Mouse (Mus musculus): Measurements from ENCODE around the gene Gpd2. TPM values are rescaled to one million over a fixed set of nuclear protein-coding genes. Genes with fewer than 3 reads are reported as not detected.

The Gpd2 gene
- 21.1 and 22.5 TPM in 2 replicates for polyA plus RNA-seq (2014; fragmentation: Nextera tagmentation; extraction: Ambion mirVana)

DNA sequence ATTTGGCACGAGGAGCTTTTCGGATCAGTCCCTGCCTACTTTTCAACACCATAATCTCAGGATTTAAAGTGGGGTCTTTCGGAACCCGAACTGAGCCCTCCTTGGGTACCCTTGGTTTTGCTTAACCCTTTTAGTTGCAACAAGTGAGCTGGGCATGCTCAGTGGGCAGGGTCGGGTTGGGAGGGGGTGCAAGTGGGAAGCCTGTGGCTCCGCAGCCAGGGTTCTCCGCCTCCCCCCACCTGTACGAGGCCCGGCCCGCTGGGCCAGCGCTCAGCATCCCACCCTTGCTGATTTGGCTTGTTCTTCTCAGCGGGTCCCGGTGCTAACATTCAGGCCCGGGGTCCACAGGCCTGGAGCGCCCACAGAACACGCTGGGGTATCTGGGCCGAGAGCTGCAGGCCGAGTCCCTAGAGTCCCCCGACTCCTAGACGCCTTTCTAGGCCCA lies at the start of gene Gpd2:
TSS of gene Gpd2 (plus strand) at position 161 of the 445 bp plus-strand sequence.
- 6% methylated on average over 20 of the region's 20 CpGs for WGBS
- no peaks in the 10 kb centered on the region for H3K4me1 ChIP-seq (ENCODE audit: control insufficient read depth, insufficient read depth, low read length)

GRCm38 (mm10) chr2:57188237-57188636 lies 49.2 kb upstream of the Gpd2 start:
- H3K4me3 ChIP-seq (ENCODE audit: low read depth, low read length) = no peak overlapping the region
- H3K4me2 ChIP-seq (ENCODE audit: low read depth, low read length) = no peak overlapping the region
- ATAC-seq (ENCODE audit: low read depth) = no peak
- H3K27ac ChIP-seq (ENCODE audit: low read depth, low read length) = no peak overlapping the region
- H3K36me3 ChIP-seq (ENCODE audit: control insufficient read depth, insufficient read depth, low read length) = no peaks in the 10 kb centered on the region
- no peaks in the 10 kb centered on the region for H3K9me3 ChIP-seq (ENCODE audit: control insufficient read depth, low read length)
- no peaks in the 10 kb centered on the region for H3K4me1 ChIP-seq (ENCODE audit: control insufficient read depth, insufficient read depth, low read length)
- no peak overlapping the region for H3K9ac ChIP-seq (replicated peaks; ENCODE audit: low read depth, low read length)
- no peaks in the 10 kb centered on the region for H3K27me3 ChIP-seq (ENCODE audit: control insufficient read depth, insufficient read depth, low read length)
- 64% methylated on average over 9 of the region's 9 CpGs for WGBS

More for the DNA sequence above, at the start of gene Gpd2:
- Histone ChIP-seq H3K4me2 (ENCODE audit: low read depth, low read length) (peak within 1 kb of the TSS; percentile 96), H3K9me3 (ENCODE audit: control insufficient read depth, low read length) (no peaks in the 10 kb centered on the region), H3K27ac (ENCODE audit: low read depth, low read length) (no peak within 1 kb of the TSS; the same call in 1 of the 2 replicates), H3K36me3 (ENCODE audit: control insufficient read depth, insufficient read depth, low read length) (no peaks in the 10 kb centered on the region), H3K27me3 (ENCODE audit: control insufficient read depth, insufficient read depth, low read length) (peaks cover 6% of the 10 kb centered on the region; the same call in 1 of the 2 replicates), H3K9ac (replicated peaks; ENCODE audit: low read depth, low read length) (peak within 1 kb of the TSS; percentile 77), H3K4me3 (ENCODE audit: low read depth, low read length) (peak within 1 kb of the TSS; percentile 78)
- ATAC-seq (ENCODE audit: low read depth) = peak; percentile 75

- Histone ChIP-seq H3K4me1 (ENCODE audit: control insufficient read depth, insufficient read depth, low read length) (no peaks in the 10 kb centered on the region), H3K27me3 (ENCODE audit: control insufficient read depth, insufficient read depth, low read length) (no peaks in the 10 kb centered on the region), H3K4me2 (ENCODE audit: low read depth, low read length) (no peak overlapping the region), H3K9me3 (ENCODE audit: control insufficient read depth, low read length) (no peaks in the 10 kb centered on the region), H3K9ac (replicated peaks; ENCODE audit: low read depth, low read length) (no peak overlapping the region), H3K4me3 (ENCODE audit: low read depth, low read length) (no peak overlapping the region), H3K36me3 (ENCODE audit: control insufficient read depth, insufficient read depth, low read length) (no peaks in the 10 kb centered on the region), H3K27ac (ENCODE audit: low read depth, low read length) (no peak overlapping the region)
- no peak for ATAC-seq (ENCODE audit: low read depth)
Measured at GRCm38 (mm10) chr2:57190884-57191283, 46.6 kb upstream of the Gpd2 start.

- WGBS = 84% methylated on average over 3 of the region's 3 CpGs
- no peaks in the 10 kb centered on the region for H3K9me3 ChIP-seq (ENCODE audit: control insufficient read depth, low read length)
- H3K36me3 ChIP-seq (ENCODE audit: control insufficient read depth, insufficient read depth, low read length) = no peaks in the 10 kb centered on the region
Measured at GRCm38 (mm10) chr2:57199046-57199445, 38.4 kb upstream of the Gpd2 start.

GRCm38 (mm10) chr2:57208472-57209083 lies 28.9 kb upstream of the Gpd2 start:
- Histone ChIP-seq H3K4me1 (ENCODE audit: control insufficient read depth, insufficient read depth, low read length) (no peaks in the 10 kb centered on the region), H3K9me3 (ENCODE audit: control insufficient read depth, low read length) (no peaks in the 10 kb centered on the region), H3K4me2 (ENCODE audit: low read depth, low read length) (no peak overlapping the region), H3K9ac (replicated peaks; ENCODE audit: low read depth, low read length) (no peak overlapping the region), H3K27ac (ENCODE audit: low read depth, low read length) (no peak overlapping the region), H3K36me3 (ENCODE audit: control insufficient read depth, insufficient read depth, low read length) (no peaks in the 10 kb centered on the region), H3K4me3 (ENCODE audit: low read depth, low read length) (no peak overlapping the region), H3K27me3 (ENCODE audit: control insufficient read depth, insufficient read depth, low read length) (no peaks in the 10 kb centered on the region)
- ATAC-seq (ENCODE audit: low read depth) = no peak
- 87% methylated on average over 9 of the region's 9 CpGs for WGBS

More at GRCm38 (mm10) chr2:57199046-57199445, 38.4 kb upstream of the Gpd2 start:
- no peak for ATAC-seq (ENCODE audit: low read depth)
- no peak overlapping the region for H3K4me3 ChIP-seq (ENCODE audit: low read depth, low read length)
- H3K27me3 ChIP-seq (ENCODE audit: control insufficient read depth, insufficient read depth, low read length) = no peaks in the 10 kb centered on the region
- H3K4me1 ChIP-seq (ENCODE audit: control insufficient read depth, insufficient read depth, low read length) = no peaks in the 10 kb centered on the region
- no peak overlapping the region for H3K9ac ChIP-seq (replicated peaks; ENCODE audit: low read depth, low read length)
- H3K4me2 ChIP-seq (ENCODE audit: low read depth, low read length) = no peak overlapping the region
- no peak overlapping the region for H3K27ac ChIP-seq (ENCODE audit: low read depth, low read length)

DNA sequence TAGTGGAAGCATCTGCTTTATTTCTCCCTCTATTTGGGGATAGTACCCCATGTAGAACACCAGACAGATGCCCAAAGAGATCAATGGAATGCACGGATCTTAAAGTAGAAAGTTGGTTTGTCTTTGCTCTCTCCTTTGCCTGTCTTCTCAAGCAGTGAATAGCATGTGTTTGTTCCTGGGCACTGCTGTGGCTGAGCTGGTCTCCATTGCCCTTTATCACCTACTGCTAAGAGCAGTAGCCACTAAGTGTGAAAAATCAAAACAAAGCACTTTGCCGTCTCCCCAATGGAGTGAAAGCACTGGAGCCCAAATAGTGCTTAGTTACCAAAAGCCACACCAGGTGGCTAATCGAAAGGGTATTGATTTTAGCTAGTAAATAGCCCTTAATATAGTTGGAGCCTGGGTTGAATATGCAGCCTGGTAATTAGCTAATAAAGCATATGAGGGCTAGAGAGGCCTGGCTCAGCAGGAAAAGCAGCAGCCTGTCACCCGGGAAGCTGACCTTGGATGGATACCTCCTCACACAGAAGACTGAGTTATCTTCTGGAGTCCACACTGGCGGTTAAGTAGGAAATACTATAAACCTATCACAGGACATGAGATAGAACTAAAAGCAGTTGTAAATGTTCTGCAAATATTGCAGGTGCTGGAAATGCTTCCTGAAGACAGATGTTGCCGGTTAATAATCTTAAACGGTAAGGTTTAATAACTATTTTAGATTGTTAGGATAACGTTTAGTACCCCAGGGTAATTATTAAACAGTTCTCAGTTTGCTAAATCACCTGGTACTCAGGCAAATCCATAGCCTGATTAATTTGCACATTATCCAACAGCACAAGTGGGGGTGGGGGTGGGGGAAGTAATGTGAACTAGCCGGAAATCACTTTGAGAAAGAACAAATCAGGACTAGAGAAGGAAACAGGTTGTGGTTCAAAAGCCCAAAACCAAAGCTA lies 26.1 kb upstream of the Gpd2 start:
- H3K4me1 ChIP-seq (ENCODE audit: control insufficient read depth, insufficient read depth, low read length) = no peaks in the 10 kb centered on the region
- H3K9me3 ChIP-seq (ENCODE audit: control insufficient read depth, low read length) = no peaks in the 10 kb centered on the region
- WGBS = 45% methylated on average over 9 of the region's 9 CpGs
- H3K4me2 ChIP-seq (ENCODE audit: low read depth, low read length) = no peak overlapping the region
- no peak; the same call in 1 of the 2 replicates for ATAC-seq (ENCODE audit: low read depth)
- no peak overlapping the region for H3K4me3 ChIP-seq (ENCODE audit: low read depth, low read length)
- H3K9ac ChIP-seq (replicated peaks; ENCODE audit: low read depth, low read length) = no peak overlapping the region
- no peaks in the 10 kb centered on the region for H3K27me3 ChIP-seq (ENCODE audit: control insufficient read depth, insufficient read depth, low read length)
- no peak overlapping the region for H3K27ac ChIP-seq (ENCODE audit: low read depth, low read length)
- H3K36me3 ChIP-seq (ENCODE audit: control insufficient read depth, insufficient read depth, low read length) = no peaks in the 10 kb centered on the region

GRCm38 (mm10) chr2:57213364-57213763 lies 24.1 kb upstream of the Gpd2 start:
- 93% methylated on average over 4 of the region's 4 CpGs for WGBS
- Histone ChIP-seq H3K4me2 (ENCODE audit: low read depth, low read length) (no peak overlapping the region), H3K27me3 (ENCODE audit: control insufficient read depth, insufficient read depth, low read length) (no peaks in the 10 kb centered on the region), H3K9ac (replicated peaks; ENCODE audit: low read depth, low read length) (no peak overlapping the region), H3K27ac (ENCODE audit: low read depth, low read length) (no peak overlapping the region), H3K9me3 (ENCODE audit: control insufficient read depth, low read length) (no peaks in the 10 kb centered on the region), H3K4me1 (ENCODE audit: control insufficient read depth, insufficient read depth, low read length) (no peaks in the 10 kb centered on the region), H3K4me3 (ENCODE audit: low read depth, low read length) (no peak overlapping the region), H3K36me3 (ENCODE audit: control insufficient read depth, insufficient read depth, low read length) (no peaks in the 10 kb centered on the region)
- no peak for ATAC-seq (ENCODE audit: low read depth)

DNA sequence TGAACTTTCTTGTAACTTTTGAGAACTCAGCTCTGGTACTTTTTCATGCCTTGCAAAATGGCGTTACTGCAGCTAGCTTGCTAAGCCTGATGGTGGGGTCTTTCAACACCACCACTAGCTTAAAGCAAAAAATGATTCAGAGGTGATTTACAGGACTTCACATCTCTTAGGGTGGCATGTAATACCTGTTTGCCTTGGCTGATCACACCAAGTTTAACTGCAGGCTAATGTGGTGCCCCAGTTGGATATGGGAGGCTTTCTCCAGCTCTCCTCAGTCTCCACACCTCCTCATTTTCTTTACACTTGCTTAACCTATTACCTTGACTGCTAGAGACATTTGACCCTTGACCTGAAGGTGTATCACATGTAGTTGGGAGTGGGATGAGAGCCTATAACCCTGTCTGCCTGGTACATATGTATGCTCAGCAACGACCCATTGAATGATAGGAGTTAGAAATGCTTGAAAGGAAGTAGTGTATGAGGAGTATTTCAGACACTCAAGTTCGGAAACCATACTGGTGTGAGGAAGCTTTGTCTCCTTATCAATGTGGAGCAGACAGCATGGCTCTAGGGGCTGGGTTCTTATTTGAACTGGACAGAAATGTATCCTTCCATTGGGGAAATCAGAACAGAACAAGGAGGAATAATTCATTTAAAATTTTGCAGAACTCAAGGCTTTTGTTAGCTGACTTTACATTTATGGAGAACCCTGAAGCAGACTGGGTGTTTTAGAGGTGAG lies 14.0 kb upstream of the Gpd2 start:
- Histone ChIP-seq H3K27ac (ENCODE audit: low read depth, low read length) (no peak overlapping the region), H3K36me3 (ENCODE audit: control insufficient read depth, insufficient read depth, low read length) (no peaks in the 10 kb centered on the region), H3K4me1 (ENCODE audit: control insufficient read depth, insufficient read depth, low read length) (no peaks in the 10 kb centered on the region), H3K4me2 (ENCODE audit: low read depth, low read length) (no peak overlapping the region), H3K4me3 (ENCODE audit: low read depth, low read length) (no peak overlapping the region), H3K9me3 (ENCODE audit: control insufficient read depth, low read length) (no peaks in the 10 kb centered on the region), H3K27me3 (ENCODE audit: control insufficient read depth, insufficient read depth, low read length) (0 out of 2 replicates have a peak, but pooled peaks cover 2% of the 10 kb centered on the region), H3K9ac (replicated peaks; ENCODE audit: low read depth, low read length) (no peak overlapping the region)
- 81% methylated on average over 3 of the region's 3 CpGs for WGBS
- no peak for ATAC-seq (ENCODE audit: low read depth)
